In the genomic region with DNA sequence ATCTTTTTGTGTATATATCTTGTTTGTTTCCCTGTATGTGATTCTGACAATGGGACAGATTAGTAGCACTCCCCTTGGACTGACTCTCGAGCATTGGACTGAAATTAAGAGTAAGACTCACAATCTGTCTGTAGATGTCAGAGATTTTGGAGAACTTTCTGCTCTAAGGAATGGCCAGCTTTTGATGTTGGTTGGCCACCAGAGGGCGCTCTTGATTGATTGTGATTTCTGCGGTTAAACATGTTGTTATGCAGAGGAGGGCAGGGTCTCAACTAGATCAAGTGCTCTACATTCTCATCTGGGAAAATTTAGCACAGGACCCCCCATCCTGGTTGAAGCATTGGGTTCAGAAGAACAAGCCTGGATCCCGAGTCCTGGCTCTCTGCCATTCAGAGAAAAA, we compare ENCODE assay signal across 8 mouse cellular contexts.
A peak's percentile ranks its signal among the peaks of the same experiment; 100 is the strongest.
DNase-seq lines count a peak whose midpoint lies in the region; ATAC-seq and TF ChIP-seq lines count a peak whose summit lies in the region.

No protein-coding gene starts in this region.

- no peak overlapping the region for H3K4me3 ChIP-seq in heart, postnatal 0 days (ENCODE audit: low read depth, low read length)
- H3K4me3 ChIP-seq in heart, embryonic 11.5 days (ENCODE audit: low read depth, low read length): no peak overlapping the region
- H3K4me3 ChIP-seq in limb, embryonic 11.5 days (ENCODE audit: low read depth, low read length): no peak overlapping the region
- no peak overlapping the region for H3K4me3 ChIP-seq in cerebellum, adult 2 months (replicated peaks; ENCODE audit: insufficient read depth, low read depth, low read length)

- H3K27ac ChIP-seq in heart, postnatal 0 days (ENCODE audit: low read depth): no peak overlapping the region
- no peak overlapping the region for H3K27ac ChIP-seq in heart, embryonic 11.5 days (ENCODE audit: low read depth, low read length)
- no peak overlapping the region for H3K27ac ChIP-seq in limb, embryonic 11.5 days (replicated peaks; ENCODE audit: low read depth, low read length)
- H3K27ac ChIP-seq in cerebellum, adult 2 months (ENCODE audit: insufficient read depth, low read length): no peak overlapping the region

- H3K36me3 ChIP-seq in heart, postnatal 0 days (replicated peaks; ENCODE audit: control insufficient read depth, insufficient read depth, low read length): no peaks in the 10 kb centered on the region
- no peaks in the 10 kb centered on the region for H3K36me3 ChIP-seq in heart, embryonic 11.5 days (ENCODE audit: control insufficient read depth, insufficient read depth, low read length)
- no peaks in the 10 kb centered on the region for H3K36me3 ChIP-seq in limb, embryonic 11.5 days (ENCODE audit: control insufficient read depth, insufficient read depth, low read length)

- no peaks in the 10 kb centered on the region for H3K4me1 ChIP-seq in heart, postnatal 0 days (ENCODE audit: control insufficient read depth, insufficient read depth)
- 0 out of 2 replicates have a peak, but pooled peaks cover 3% of the 10 kb centered on the region for H3K4me1 ChIP-seq in heart, embryonic 11.5 days (ENCODE audit: control insufficient read depth, insufficient read depth, low read length)
- H3K4me1 ChIP-seq in limb, embryonic 11.5 days (ENCODE audit: control insufficient read depth, insufficient read depth, low read length): no peaks in the 10 kb centered on the region
- no peaks in the 10 kb centered on the region for H3K4me1 ChIP-seq in cerebellum, adult 2 months (ENCODE audit: control insufficient read depth, insufficient read depth, low read length)

- TF ChIP-seq CTCF in heart, postnatal 0 days (IDR thresholded peaks at IDR 0.05; ENCODE audit: low read depth): peak; percentile 29
- no peak for TF ChIP-seq CTCF in cerebellum, adult 2 months (IDR thresholded peaks at IDR 0.05; ENCODE audit: borderline replicate concordance, insufficient read depth, low read depth, low read length)

- ATAC-seq in heart, postnatal 0 days (ENCODE audit: insufficient read depth, low read depth): no peak
- ATAC-seq in heart, embryonic 11.5 days (replicated peaks; ENCODE audit: insufficient number of reproducible peaks, low FRiP score, low TSS enrichment): no peak
- ATAC-seq in limb, embryonic 11.5 days (ENCODE audit: insufficient number of reproducible peaks, low FRiP score, low TSS enrichment, low read depth): no peak

- H3K4me2 ChIP-seq in heart, postnatal 0 days (ENCODE audit: low read depth, low read length): no peak overlapping the region
- H3K4me2 ChIP-seq in heart, embryonic 11.5 days: no peak overlapping the region
- H3K4me2 ChIP-seq in limb, embryonic 11.5 days (ENCODE audit: low read depth, severe bottlenecking): no peak overlapping the region

- WGBS in heart, postnatal 0 days: 76% methylated on average over 4 of the region's 4 CpGs
- WGBS in heart, embryonic 11.5 days (ENCODE audit: insufficient replicate concordance): 77% methylated on average over 4 of the region's 4 CpGs
- whole genome bisulfite sequencing in limb, embryonic 11.5 days: 76% methylated on average over 4 of the region's 4 CpGs
- WGBS in cerebellum, adult 2 months: 74% methylated on average over 4 of the region's 4 CpGs

- no peak for TF ChIP-seq EP300 in heart, postnatal 0 days (IDR thresholded peaks at IDR 0.05; ENCODE audit: low read depth)

- TF ChIP-seq POLR2A in cerebellum, adult 2 months (IDR thresholded peaks at IDR 0.05; ENCODE audit: borderline replicate concordance, insufficient read depth, low read length): no peak

- H3K9me3 ChIP-seq in heart, postnatal 0 days (replicated peaks; ENCODE audit: control insufficient read depth, low read length): 0 out of 2 replicates have a peak, but pooled peaks cover 4% of the 10 kb centered on the region
- H3K9me3 ChIP-seq in heart, embryonic 11.5 days (replicated peaks; ENCODE audit: control insufficient read depth, low read length): no peaks in the 10 kb centered on the region
- no peaks in the 10 kb centered on the region; the same call in 1 of the 2 replicates for H3K9me3 ChIP-seq in limb, embryonic 11.5 days (ENCODE audit: control insufficient read depth, low read length)

- no peak for DNase-seq in heart, postnatal 0 days (ENCODE audit: low spot score)
- peak; percentile 47 for DNase-seq in 416B (ENCODE audit: low read depth)
- DNase-seq in T-cell, adult 2 months (ENCODE audit: low spot score): peak; percentile 39
- peak; percentile 55 for DNase-seq in limb, embryonic 11.5 days (ENCODE audit: low spot score)
- peak; percentile 23 to 73 for DNase-seq in thymus, postnatal 10 days (ENCODE audit: low spot score in 2 of 2)
- no peak for DNase-seq in cerebellum, adult 2 months
- no peak for DNase-seq in layer of hippocampus, adult 9-10 months (ENCODE audit: low spot score)

- H3K27me3 ChIP-seq in heart, postnatal 0 days (ENCODE audit: control insufficient read depth, insufficient read depth, low read length): no peaks in the 10 kb centered on the region
- no peaks in the 10 kb centered on the region for H3K27me3 ChIP-seq in heart, embryonic 11.5 days (ENCODE audit: control insufficient read depth, insufficient read depth, low read length)
- no peaks in the 10 kb centered on the region for H3K27me3 ChIP-seq in limb, embryonic 11.5 days (ENCODE audit: control insufficient read depth, insufficient read depth, low read length)
- no peaks in the 10 kb centered on the region for H3K27me3 ChIP-seq in cerebellum, adult 2 months (ENCODE audit: control insufficient read depth, insufficient read depth, low read length)

- no peak overlapping the region for H3K9ac ChIP-seq in heart, postnatal 0 days (replicated peaks; ENCODE audit: low read depth, low read length)
- H3K9ac ChIP-seq in heart, embryonic 11.5 days (ENCODE audit: low read depth, low read length): no peak overlapping the region
- H3K9ac ChIP-seq in limb, embryonic 11.5 days (ENCODE audit: low read length): no peak overlapping the region

Comparison
In these comparisons a context has a peak if more than half of its experiments do, and no peak if none do; other contexts are left out.
1. DNase-seq: peak in 416B (single experiment), T-cell, adult 2 months (single experiment), limb, embryonic 11.5 days (single experiment) and thymus, postnatal 10 days (2 of 2); none in heart, postnatal 0 days (single experiment), cerebellum, adult 2 months (0 of 2) and layer of hippocampus, adult 9-10 months (single experiment).